Mouse (Mus musculus) lung, postnatal 10 days (tissue): ENCODE data around the gene Dffb.

Source experiments
- DNase-seq: peaks from one replicate; pipeline ENCODE4 v3.0.0; 2021

The Dffb gene

GRCm38 (mm10) chr4:153974431-153975291 is at the start of gene Dffb, which contains the start of gene Cep104:
Gene Dffb (minus strand): TSS chr4:153975126.
Gene Cep104 (plus strand): TSS chr4:153975194.
- DNase-seq, result peak; percentile 96

- DNase-seq, result no peak
These were observed 49.1 kb upstream of the Dffb start for GRCm38 (mm10) chr4:154023754-154024601.

- no peak for DNase-seq
These were observed 47.9 kb upstream of the Dffb start for GRCm38 (mm10) chr4:154022844-154023243.

GRCm38 (mm10) chr4:154022407-154022806 is 47.5 kb upstream of the Dffb start:
- peak; percentile 85 for DNase-seq

GRCm38 (mm10) chr4:154021432-154021831 is 46.5 kb upstream of the Dffb start:
- DNase-seq, result no peak

- peak; percentile 73 for DNase-seq
These were observed 44.6 kb upstream of the Dffb start for GRCm38 (mm10) chr4:154019571-154019970.

- no peak for DNase-seq
These were observed 40.5 kb upstream of the Dffb start for GRCm38 (mm10) chr4:154015476-154015875.

- no peak for DNase-seq
These were observed 37.4 kb upstream of the Dffb start for GRCm38 (mm10) chr4:154012132-154012882.

GRCm38 (mm10) chr4:154011646-154012089 is 36.7 kb upstream of the Dffb start, which contains the start of gene Lrrc47:
Gene Lrrc47 (plus strand): TSS chr4:154011731.
- peak; percentile 88 for DNase-seq

- DNase-seq, result no peak
These were observed 36.1 kb upstream of the Dffb start for GRCm38 (mm10) chr4:154010907-154011645.

- DNase-seq, result peak; percentile 51
These were observed 32.8 kb upstream of the Dffb start for GRCm38 (mm10) chr4:154007759-154008158.

GRCm38 (mm10) chr4:154006264-154006663 is 31.3 kb upstream of the Dffb start:
- no peak for DNase-seq

- no peak for DNase-seq
These were observed 30.6 kb upstream of the Dffb start for GRCm38 (mm10) chr4:154005488-154005887.

- no peak for DNase-seq
These were observed 18.6 kb upstream of the Dffb start for GRCm38 (mm10) chr4:153993505-153993904.

- no peak for DNase-seq
These were observed 17.8 kb upstream of the Dffb start for GRCm38 (mm10) chr4:153992715-153993114.

GRCm38 (mm10) chr4:153980470-153980869 is 5.5 kb upstream of the Dffb start:
- DNase-seq, result no peak

GRCm38 (mm10) chr4:153979243-153979642 is 4.3 kb upstream of the Dffb start:
- peak; percentile 3 for DNase-seq

- DNase-seq, result no peak
These were observed 842 bp upstream of the Dffb start for GRCm38 (mm10) chr4:153975768-153976167.

- DNase-seq, result peak; percentile 44
These were observed 351 bp upstream of the Dffb start for GRCm38 (mm10) chr4:153975292-153975662.

GRCm38 (mm10) chr4:153968063-153968462 is 6.9 kb downstream of the Dffb start:
- DNase-seq, result no peak

- DNase-seq, result no peak
These were observed 7.4 kb downstream of the Dffb start for GRCm38 (mm10) chr4:153967556-153967955.

GRCm38 (mm10) chr4:153966651-153967050 is 8.3 kb downstream of the Dffb start:
- DNase-seq, result no peak
